Mouse (Mus musculus): ENCODE measurements around the gene Zcchc17. TPM values are rescaled to one million over a fixed set of nuclear protein-coding genes. Genes with fewer than 3 reads are reported as not detected.

Zcchc17 gene
- polyA plus RNA-seq, 1 experiment, result 36.8 TPM

DNA sequence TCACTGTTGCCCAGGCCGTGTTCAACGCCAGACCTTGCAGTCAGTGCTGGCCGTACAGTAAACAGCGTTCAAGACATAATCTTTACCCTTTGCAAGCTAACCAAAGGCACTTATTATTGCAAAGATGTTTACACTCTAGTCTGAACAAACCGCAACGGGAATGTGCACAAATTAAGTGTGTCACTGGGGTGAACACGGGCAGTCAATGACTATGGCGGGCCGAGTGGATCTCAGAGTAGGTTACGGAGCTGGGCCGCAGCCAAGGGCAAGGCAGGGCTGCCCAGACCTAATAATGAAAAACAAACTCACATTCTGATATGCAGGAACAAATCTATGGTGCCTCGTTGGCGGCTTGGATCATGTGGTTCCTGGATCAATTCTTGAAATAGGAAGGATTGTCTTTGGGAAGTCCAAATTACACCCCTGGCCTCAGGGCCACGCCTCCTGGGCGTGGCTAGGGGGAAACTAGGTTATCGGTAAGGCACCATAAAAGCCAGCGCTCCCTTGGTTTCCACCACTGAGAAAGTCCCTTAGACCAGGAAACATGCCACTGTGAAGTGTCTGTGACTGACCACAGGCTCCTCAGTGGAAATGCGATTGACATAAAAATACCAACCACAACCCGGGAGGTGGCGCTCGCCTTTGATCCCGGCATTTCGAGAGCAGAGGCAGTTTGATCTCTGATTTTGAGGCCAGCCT lies 64.5 kb downstream of the Zcchc17 start:
- 50% methylated on average over 23 of the region's 23 CpGs for WGBS

GRCm38 (mm10) chr4:130294513-130294912 lies 65.2 kb downstream of the Zcchc17 start:
- no peak for DNase-seq
- no peak for TF ChIP-seq CTCF (IDR thresholded peaks at IDR 0.05; ENCODE audit: borderline replicate concordance, control insufficient read depth, extremely low read depth, insufficient read depth, low read length, poor library complexity)
- Histone ChIP-seq H3K36me3 (ENCODE audit: control insufficient read depth, insufficient read depth, low read length) (no peaks in the 10 kb centered on the region), H3K4me3 (ENCODE audit: control insufficient read depth, insufficient read depth, low read length) (no peak overlapping the region), H3K27ac (ENCODE audit: control insufficient read depth, insufficient read depth, low read length) (no peak overlapping the region), H3K27me3 (ENCODE audit: control insufficient read depth, insufficient read depth, low read length) (no peaks in the 10 kb centered on the region), H3K4me1 (replicated peaks; ENCODE audit: control insufficient read depth, insufficient read depth, low read length) (no peaks in the 10 kb centered on the region)
- 94% methylated on average over 8 of the region's 8 CpGs for WGBS

More for the DNA sequence above, 64.5 kb downstream of the Zcchc17 start:
- Histone ChIP-seq H3K4me3 (ENCODE audit: control insufficient read depth, insufficient read depth, low read length) (no peak overlapping the region), H3K4me1 (replicated peaks; ENCODE audit: control insufficient read depth, insufficient read depth, low read length) (no peaks in the 10 kb centered on the region), H3K27ac (ENCODE audit: control insufficient read depth, insufficient read depth, low read length) (no peak overlapping the region), H3K27me3 (ENCODE audit: control insufficient read depth, insufficient read depth, low read length) (no peaks in the 10 kb centered on the region), H3K36me3 (ENCODE audit: control insufficient read depth, insufficient read depth, low read length) (no peaks in the 10 kb centered on the region)
- no peak for TF ChIP-seq CTCF (IDR thresholded peaks at IDR 0.05; ENCODE audit: borderline replicate concordance, control insufficient read depth, extremely low read depth, insufficient read depth, low read length, poor library complexity)
- no peak for TF ChIP-seq POLR2A (IDR thresholded peaks at IDR 0.05; ENCODE audit: control insufficient read depth, extremely low read depth, insufficient read depth, low read length, poor library complexity)
- no peak for DNase-seq

GRCm38 (mm10) chr4:130292271-130292670 lies 67.5 kb downstream of the Zcchc17 start:
- peak; percentile 66 for DNase-seq

GRCm38 (mm10) chr4:130289824-130290223 lies 69.9 kb downstream of the Zcchc17 start:
- TF ChIP-seq POLR2A (IDR thresholded peaks at IDR 0.05; ENCODE audit: control insufficient read depth, extremely low read depth, insufficient read depth, low read length, poor library complexity) (no peak), CTCF (IDR thresholded peaks at IDR 0.05; ENCODE audit: borderline replicate concordance, control insufficient read depth, extremely low read depth, insufficient read depth, low read length, poor library complexity) (no peak)
- Histone ChIP-seq H3K27me3 (ENCODE audit: control insufficient read depth, insufficient read depth, low read length) (no peaks in the 10 kb centered on the region; the same call in 1 of the 2 replicates), H3K27ac (ENCODE audit: control insufficient read depth, insufficient read depth, low read length) (no peak overlapping the region), H3K4me1 (replicated peaks; ENCODE audit: control insufficient read depth, insufficient read depth, low read length) (no peaks in the 10 kb centered on the region), H3K4me3 (ENCODE audit: control insufficient read depth, insufficient read depth, low read length) (no peak overlapping the region), H3K36me3 (ENCODE audit: control insufficient read depth, insufficient read depth, low read length) (no peaks in the 10 kb centered on the region)
- no peak for DNase-seq
- WGBS, result 48% methylated on average over 3 of the region's 3 CpGs

More at GRCm38 (mm10) chr4:130292271-130292670, 67.5 kb downstream of the Zcchc17 start:
- Histone ChIP-seq H3K4me3 (ENCODE audit: control insufficient read depth, insufficient read depth, low read length) (no peak overlapping the region), H3K27ac (ENCODE audit: control insufficient read depth, insufficient read depth, low read length) (no peak overlapping the region), H3K36me3 (ENCODE audit: control insufficient read depth, insufficient read depth, low read length) (no peaks in the 10 kb centered on the region), H3K27me3 (ENCODE audit: control insufficient read depth, insufficient read depth, low read length) (no peaks in the 10 kb centered on the region), H3K4me1 (replicated peaks; ENCODE audit: control insufficient read depth, insufficient read depth, low read length) (no peaks in the 10 kb centered on the region)
- TF ChIP-seq POLR2A (IDR thresholded peaks at IDR 0.05; ENCODE audit: control insufficient read depth, extremely low read depth, insufficient read depth, low read length, poor library complexity) (no peak), CTCF (IDR thresholded peaks at IDR 0.05; ENCODE audit: borderline replicate concordance, control insufficient read depth, extremely low read depth, insufficient read depth, low read length, poor library complexity) (peak; percentile 69; the same call in 1 of the 2 replicates)
- WGBS, result 1% methylated on average over 4 of the region's 4 CpGs

- 43% methylated on average over 3 of the region's 3 CpGs for WGBS
- DNase-seq, result no peak
- no peak for TF ChIP-seq CTCF (IDR thresholded peaks at IDR 0.05; ENCODE audit: borderline replicate concordance, control insufficient read depth, extremely low read depth, insufficient read depth, low read length, poor library complexity)
- TF ChIP-seq POLR2A (IDR thresholded peaks at IDR 0.05; ENCODE audit: control insufficient read depth, extremely low read depth, insufficient read depth, low read length, poor library complexity), result no peak
- Histone ChIP-seq H3K4me1 (replicated peaks; ENCODE audit: control insufficient read depth, insufficient read depth, low read length) (no peaks in the 10 kb centered on the region), H3K36me3 (ENCODE audit: control insufficient read depth, insufficient read depth, low read length) (no peaks in the 10 kb centered on the region), H3K27me3 (ENCODE audit: control insufficient read depth, insufficient read depth, low read length) (no peaks in the 10 kb centered on the region; the same call in 1 of the 2 replicates), H3K4me3 (ENCODE audit: control insufficient read depth, insufficient read depth, low read length) (no peak overlapping the region), H3K27ac (ENCODE audit: control insufficient read depth, insufficient read depth, low read length) (no peak overlapping the region)
Observed at GRCm38 (mm10) chr4:130286531-130286930, 73.2 kb downstream of the Zcchc17 start.

- Histone ChIP-seq H3K27me3 (ENCODE audit: control insufficient read depth, insufficient read depth, low read length) (no peaks in the 10 kb centered on the region; the same call in 1 of the 2 replicates), H3K4me3 (ENCODE audit: control insufficient read depth, insufficient read depth, low read length) (no peak overlapping the region), H3K27ac (ENCODE audit: control insufficient read depth, insufficient read depth, low read length) (no peak overlapping the region), H3K4me1 (replicated peaks; ENCODE audit: control insufficient read depth, insufficient read depth, low read length) (no peaks in the 10 kb centered on the region), H3K36me3 (ENCODE audit: control insufficient read depth, insufficient read depth, low read length) (no peaks in the 10 kb centered on the region)
- WGBS, result 7% methylated on average over 9 of the region's 9 CpGs
- no peak for DNase-seq
- TF ChIP-seq CTCF (IDR thresholded peaks at IDR 0.05; ENCODE audit: borderline replicate concordance, control insufficient read depth, extremely low read depth, insufficient read depth, low read length, poor library complexity), result no peak
- TF ChIP-seq POLR2A (IDR thresholded peaks at IDR 0.05; ENCODE audit: control insufficient read depth, extremely low read depth, insufficient read depth, low read length, poor library complexity), result no peak
Observed at GRCm38 (mm10) chr4:130283826-130284225, 75.9 kb downstream of the Zcchc17 start.
